Comparison of ENCODE assay signal across 8 mouse cellular contexts in genomic region chr2:16356921-16357837, GRCm38 (mm10). TPM values are rescaled to one million over a fixed set of nuclear protein-coding genes. Genes with fewer than 3 reads are reported as not detected.
DNase-seq lines count a peak whose midpoint lies in the region; ATAC-seq lines count a peak whose summit lies in the region.

No protein-coding gene starts in this region.

- H3K4me1 ChIP-seq in heart, embryonic 11.5 days (ENCODE audit: control insufficient read depth, insufficient read depth, low read length), result no peaks in the 10 kb centered on the region
- H3K4me1 ChIP-seq in kidney, embryonic 14.5 days (ENCODE audit: control insufficient read depth, insufficient read depth, low read length), result 0 out of 2 replicates have a peak, but pooled peaks cover 6% of the 10 kb centered on the region
- H3K4me1 ChIP-seq in stomach, embryonic 16.5 days (ENCODE audit: control insufficient read depth, insufficient read depth, low read length), result peaks cover 6% of the 10 kb centered on the region; the same call in 1 of the 2 replicates

- no peaks in the 10 kb centered on the region; the same call in 1 of the 2 replicates for H3K27me3 ChIP-seq in heart, embryonic 11.5 days (ENCODE audit: control insufficient read depth, insufficient read depth, low read length)
- H3K27me3 ChIP-seq in kidney, embryonic 14.5 days (ENCODE audit: control insufficient read depth, insufficient read depth, low read length), result no peaks in the 10 kb centered on the region
- H3K27me3 ChIP-seq in stomach, embryonic 16.5 days (ENCODE audit: control insufficient read depth, insufficient read depth, low read length), result no peaks in the 10 kb centered on the region

- WGBS in heart, embryonic 11.5 days (ENCODE audit: insufficient replicate concordance), result 1% methylated on average over 33 of the region's 33 CpGs
- 2% methylated on average over 33 of the region's 33 CpGs for WGBS in kidney, embryonic 14.5 days
- 5% methylated on average over 33 of the region's 33 CpGs for WGBS in stomach, embryonic 16.5 days

- H3K36me3 ChIP-seq in heart, embryonic 11.5 days (ENCODE audit: control insufficient read depth, insufficient read depth, low read length), result no peaks in the 10 kb centered on the region
- H3K36me3 ChIP-seq in kidney, embryonic 14.5 days (ENCODE audit: control insufficient read depth, insufficient read depth, low read length), result no peaks in the 10 kb centered on the region
- H3K36me3 ChIP-seq in stomach, embryonic 16.5 days (ENCODE audit: control insufficient read depth, insufficient read depth, low read length), result no peaks in the 10 kb centered on the region

- no peak overlapping the region for H3K27ac ChIP-seq in heart, embryonic 11.5 days (ENCODE audit: low read depth, low read length)
- H3K27ac ChIP-seq in kidney, embryonic 14.5 days (ENCODE audit: low read depth, low read length), result peak overlapping the region; percentile 94
- H3K27ac ChIP-seq in stomach, embryonic 16.5 days (ENCODE audit: low read length), result peak overlapping the region; percentile 86

- DNase-seq in right cerebral cortex, adult 18-20 months, result peak; percentile 18
- DNase-seq in right cerebral cortex, postnatal 14 days, result no peak
- DNase-seq in cerebellum, adult 9-11 months, result peak; percentile 35
- DNase-seq in lung, postnatal 4 days, result peak; percentile 14 to 28

- H3K4me2 ChIP-seq in heart, embryonic 11.5 days, result peak overlapping the region; percentile 74
- H3K4me2 ChIP-seq in kidney, embryonic 14.5 days (replicated peaks; ENCODE audit: low read depth, low read length), result peak overlapping the region; percentile 68
- peak overlapping the region; percentile 82 for H3K4me2 ChIP-seq in stomach, embryonic 16.5 days (ENCODE audit: low read depth, low read length)

- no peak for ATAC-seq in heart, embryonic 11.5 days (replicated peaks; ENCODE audit: insufficient number of reproducible peaks, low FRiP score, low TSS enrichment)
- no peak for ATAC-seq in kidney, embryonic 14.5 days (ENCODE audit: low FRiP score, low TSS enrichment)
- ATAC-seq in stomach, embryonic 16.5 days (ENCODE audit: insufficient read depth, low FRiP score), result no peak
- ATAC-seq in inflammation-experienced regulatory T-cells, adult 6 months, result no peak

- H3K4me3 ChIP-seq in heart, embryonic 11.5 days (ENCODE audit: low read depth, low read length), result peak overlapping the region; percentile 50
- peak overlapping the region; percentile 70 for H3K4me3 ChIP-seq in kidney, embryonic 14.5 days (ENCODE audit: low read length)
- peak overlapping the region; percentile 75 for H3K4me3 ChIP-seq in stomach, embryonic 16.5 days (replicated peaks; ENCODE audit: low read length)

- no peaks in the 10 kb centered on the region for H3K9me3 ChIP-seq in heart, embryonic 11.5 days (replicated peaks; ENCODE audit: control insufficient read depth, low read length)
- H3K9me3 ChIP-seq in kidney, embryonic 14.5 days (ENCODE audit: control insufficient read depth, low read length), result no peaks in the 10 kb centered on the region
- no peaks in the 10 kb centered on the region for H3K9me3 ChIP-seq in stomach, embryonic 16.5 days (replicated peaks; ENCODE audit: control insufficient read depth, low read length)

- peak overlapping the region; percentile 68 for H3K9ac ChIP-seq in heart, embryonic 11.5 days (ENCODE audit: low read depth, low read length)
- H3K9ac ChIP-seq in kidney, embryonic 14.5 days (ENCODE audit: low read depth, low read length), result peak overlapping the region; percentile 68
- peak overlapping the region; percentile 78 for H3K9ac ChIP-seq in stomach, embryonic 16.5 days (ENCODE audit: low read length)

RNA-seq across cellular contexts. Expression of gene Plxdc2, which starts 1.1 kb away (rescaled TPM):
- 18.2 and 18.4 TPM in 2 replicates for polyA plus RNA-seq in heart, embryonic 11.5 days (2014; fragmentation: Nextera tagmentation; extraction: Ambion mirVana)
- 26.0 and 40.6 TPM in 2 replicates for polyA plus RNA-seq in kidney, embryonic 14.5 days (2014; fragmentation: Nextera tagmentation; extraction: Ambion mirVana)
- 34.3 and 37.1 TPM in 2 replicates for polyA plus RNA-seq in stomach, embryonic 16.5 days (2015; fragmentation: Nextera tagmentation; extraction: Ambion mirVana)
- 1 to 10 TPM in 2 of 3 experiments, under 1 TPM in 1; 0.30 to 1.6 (median 1.0) TPM for polyA plus RNA-seq in inflammation-experienced regulatory T-cells, adult 6 months (2017; shearing (Covaris generic))
